Mouse (Mus musculus): ENCODE measurements at regions not wholly inside any gene's neighbourhood (a gene's known extent, or its start where the extent isn't known, plus 50 kb on each side); places are given as distances from the start of the nearest gene placed in this dataset.

DNA sequence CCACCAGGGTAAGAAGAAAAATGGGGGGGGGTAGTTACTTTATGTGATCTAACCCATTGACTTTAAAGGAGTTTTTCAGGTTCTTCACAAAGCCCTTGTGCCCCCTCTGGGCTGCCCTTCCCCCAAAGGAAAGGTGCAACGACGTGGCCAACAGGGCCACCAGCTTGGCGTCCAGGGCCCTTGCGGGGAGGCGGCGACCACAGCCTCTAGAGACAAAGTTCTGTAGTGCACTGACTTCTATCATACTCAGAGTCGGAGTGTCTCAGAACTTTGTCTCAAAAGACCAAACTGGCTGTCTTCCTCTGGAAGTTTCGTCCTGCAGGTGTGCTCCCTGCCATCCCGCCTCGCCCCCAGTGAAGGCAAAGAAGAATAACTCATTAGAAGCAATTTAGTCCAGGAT, 162.9 kb upstream of the Nfe2l3 start:
- no peak for TF ChIP-seq EP300 (IDR thresholded peaks at IDR 0.05; ENCODE audit: low read depth)
- no peak for TF ChIP-seq CTCF (IDR thresholded peaks at IDR 0.05; ENCODE audit: low read depth)

Data from liver, embryonic 14.5 days (tissue).